Mouse (Mus musculus) lung, adult 2 months (tissue): ENCODE data around the gene Map4k2.

Source experiments
- CTCF ChIP-seq: fragments of 200-500 bp; IDR thresholded peaks from 2 replicates; pipeline ENCODE4 v1.5.1; 2011; ENCODE audit warnings: mild to moderate bottlenecking, low read length, control low read depth; ENCODE audit not compliant: insufficient read depth
- POLR2A ChIP-seq: fragments of 200-500 bp; IDR thresholded peaks from 2 replicates; pipeline ENCODE4 v1.6.1; 2011; ENCODE audit warnings: low read depth, mild to moderate bottlenecking, control low read depth, low read length, borderline replicate concordance; ENCODE audit errors: extremely low read depth

GRCm38 (mm10) chr19:6305517-6306115 is 35.3 kb upstream of the Map4k2 start:
- TF ChIP-seq CTCF, result no peak
- no peak for TF ChIP-seq POLR2A
